Mouse (Mus musculus) left cerebral cortex, adult 2 months (tissue): ENCODE measurements around the gene Ano10. TPM values are rescaled to one million over a fixed set of nuclear protein-coding genes. Genes with fewer than 3 reads are reported as not detected.

Experiments
- DNase-seq, 2 experiments: peaks; one replicate each; pipeline ENCODE4 v3.0.0; 2021 to 2022; ENCODE audit warnings: low spot score in 2 of 2, mixed read lengths in 1 of 2; ENCODE audit errors: extremely low spot score in 1 of 2
- H3K27ac ChIP-seq: fragments of 200-600 bp; 2 replicates; pipeline ENCODE4 v1.8.1; 2022
- H3K4me3 ChIP-seq: fragments of 200-600 bp; 2 replicates; pipeline ENCODE4 v1.8.1; 2022
- CTCF ChIP-seq: fragments of 200-600 bp; IDR thresholded peaks from 2 replicates; pipeline ENCODE4 v1.8.1; 2022; ENCODE audit warnings: antibody characterized with exemption, mild to moderate bottlenecking, moderate library complexity
- intact Hi-C: fragments of 180-260 bp; cut with DNase I; formaldehyde crosslinking; loops from one replicate; pipeline ENCODE4 v1.15.1; 2025
- total RNA-seq, 2 experiments: library from RNA; stranded (reverse); gene quantifications; 2 replicates each; pipeline ENCODE4 v1.2.3; 2021

Ano10 gene
- total RNA-seq, 2 experiments from 2014 or later = 25.8 to 27.4 TPM

DNA sequence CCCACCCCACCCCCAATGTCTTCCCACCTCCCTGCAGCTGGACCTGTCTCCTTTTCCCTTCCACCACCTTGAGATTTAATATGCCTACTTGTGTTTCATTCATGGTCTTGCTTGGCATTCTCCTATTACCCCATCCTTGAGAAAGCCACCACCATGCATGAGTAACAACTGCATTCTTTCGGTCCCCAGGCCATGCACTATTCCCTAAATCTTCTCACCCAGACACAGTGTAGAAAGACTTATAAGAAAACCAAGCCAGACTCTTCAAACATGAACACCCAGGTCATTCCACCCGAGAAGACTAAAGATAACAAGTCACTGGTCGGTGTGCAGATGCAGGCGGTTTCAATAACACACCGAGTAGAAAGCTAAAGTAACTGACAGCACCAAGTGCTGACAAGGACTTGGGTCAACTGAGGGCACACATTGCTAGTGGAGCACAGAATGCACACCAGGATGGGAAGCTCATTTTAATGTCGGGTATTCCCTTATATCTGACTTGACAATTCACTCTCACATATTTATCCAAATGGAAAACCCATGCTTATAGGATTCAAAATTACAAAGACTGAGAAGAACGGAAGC is 77.2 kb downstream of the Ano10 start:
- intact Hi-C loops = no loop called here
- DNase-seq = no peak
- Histone ChIP-seq H3K27ac (no peak overlapping the region), H3K4me3 (no peak overlapping the region)
- TF ChIP-seq CTCF = no peak

GRCm38 (mm10) chr9:122215118-122215517 is 79.1 kb downstream of the Ano10 start:
- intact Hi-C loops = no loop called here
- no peak for DNase-seq
- Histone ChIP-seq H3K4me3 (no peak overlapping the region), H3K27ac (no peak overlapping the region)
- no peak for TF ChIP-seq CTCF

DNA sequence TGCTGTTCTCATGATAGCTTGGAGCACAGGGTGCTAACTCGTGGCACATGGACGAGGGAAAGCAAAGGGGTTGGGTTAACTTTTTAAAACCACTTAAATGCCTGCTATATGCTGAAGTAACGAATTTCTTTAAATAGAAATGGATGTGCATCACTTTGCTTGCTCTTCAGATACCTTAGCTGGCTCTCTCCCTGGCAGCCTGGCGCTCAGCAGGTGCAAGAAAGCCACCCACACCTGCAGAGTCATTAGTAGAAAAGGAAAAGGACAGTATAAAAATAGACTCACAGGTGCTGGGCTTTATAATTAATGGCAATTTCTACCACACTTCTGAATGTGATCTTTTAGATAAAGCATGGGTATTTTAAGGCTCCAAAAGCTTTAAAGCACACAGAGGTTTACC is 85.9 kb downstream of the Ano10 start:
- H3K27ac ChIP-seq = no peak overlapping the region
- no peak for TF ChIP-seq CTCF
- no peak overlapping the region for H3K4me3 ChIP-seq
- intact Hi-C loops = no loop called here
- DNase-seq = no peak

- DNase-seq = no peak
- Histone ChIP-seq H3K27ac (no peak overlapping the region), H3K4me3 (no peak overlapping the region)
- intact Hi-C loops = no loop called here
- TF ChIP-seq CTCF = no peak
These were observed 88.6 kb downstream of the Ano10 start for GRCm38 (mm10) chr9:122205543-122206200.

- no peak overlapping the region for H3K4me3 ChIP-seq
- intact Hi-C loops = no loop called here
- no peak overlapping the region for H3K27ac ChIP-seq
- no peak for DNase-seq
- TF ChIP-seq CTCF = peak; percentile 35
These were observed 89.7 kb downstream of the Ano10 start for GRCm38 (mm10) chr9:122204508-122204907.

DNA sequence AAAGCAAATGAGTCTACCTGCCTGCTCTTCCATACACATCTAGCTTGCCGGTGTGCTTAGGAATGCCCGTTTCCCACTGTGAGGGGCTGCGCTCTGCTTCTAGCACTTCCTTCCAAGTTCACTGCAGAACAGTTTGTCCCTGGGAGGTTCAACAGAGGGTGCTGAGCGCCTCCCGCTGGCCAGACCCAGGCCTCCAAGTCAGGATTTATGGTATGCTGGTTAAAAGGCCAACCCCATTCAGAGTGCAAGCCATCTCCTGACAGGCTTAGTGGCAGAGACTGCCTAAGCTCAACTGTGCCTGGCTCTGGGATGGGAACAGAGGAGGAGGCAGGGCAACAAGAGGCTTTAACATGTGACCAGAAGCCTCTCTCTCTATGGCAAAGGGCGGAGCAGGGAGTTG is 95.0 kb downstream of the Ano10 start:
- H3K4me3 ChIP-seq = no peak overlapping the region
- intact Hi-C loops = no loop called here
- peak; percentile 51 for TF ChIP-seq CTCF

GRCm38 (mm10) chr9:122198621-122199020 is 95.6 kb downstream of the Ano10 start:
- TF ChIP-seq CTCF = no peak
- Histone ChIP-seq H3K27ac (no peak overlapping the region), H3K4me3 (no peak overlapping the region)
- no peak for DNase-seq
- intact Hi-C loops = no loop called here

More for the DNA sequence above, 95.0 kb downstream of the Ano10 start:
- no peak overlapping the region for H3K27ac ChIP-seq
- peak; percentile 32 to 45 for DNase-seq

DNA sequence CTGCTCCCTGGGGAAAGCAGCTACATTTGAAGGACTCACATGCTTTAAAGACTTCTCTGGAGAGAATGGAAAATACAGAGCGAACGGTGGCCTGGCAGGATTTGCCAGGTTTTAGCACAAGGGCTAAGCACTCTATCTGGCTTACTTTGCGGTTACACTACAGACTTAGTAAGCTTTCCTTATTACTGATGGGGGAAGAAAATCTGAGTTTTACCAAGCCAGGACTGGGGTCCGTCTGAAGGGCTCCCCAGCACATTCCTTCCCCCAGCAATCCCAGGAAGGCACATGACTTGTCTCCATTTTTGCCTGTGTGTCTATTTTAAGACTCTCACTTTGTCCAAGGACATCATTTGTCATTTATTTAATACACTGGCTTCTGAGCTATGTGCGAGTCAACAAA is 97.2 kb downstream of the Ano10 start:
- no peak for DNase-seq
- H3K27ac ChIP-seq = no peak overlapping the region
- intact Hi-C loops = no loop called here
- no peak overlapping the region for H3K4me3 ChIP-seq
- no peak for TF ChIP-seq CTCF

DNA sequence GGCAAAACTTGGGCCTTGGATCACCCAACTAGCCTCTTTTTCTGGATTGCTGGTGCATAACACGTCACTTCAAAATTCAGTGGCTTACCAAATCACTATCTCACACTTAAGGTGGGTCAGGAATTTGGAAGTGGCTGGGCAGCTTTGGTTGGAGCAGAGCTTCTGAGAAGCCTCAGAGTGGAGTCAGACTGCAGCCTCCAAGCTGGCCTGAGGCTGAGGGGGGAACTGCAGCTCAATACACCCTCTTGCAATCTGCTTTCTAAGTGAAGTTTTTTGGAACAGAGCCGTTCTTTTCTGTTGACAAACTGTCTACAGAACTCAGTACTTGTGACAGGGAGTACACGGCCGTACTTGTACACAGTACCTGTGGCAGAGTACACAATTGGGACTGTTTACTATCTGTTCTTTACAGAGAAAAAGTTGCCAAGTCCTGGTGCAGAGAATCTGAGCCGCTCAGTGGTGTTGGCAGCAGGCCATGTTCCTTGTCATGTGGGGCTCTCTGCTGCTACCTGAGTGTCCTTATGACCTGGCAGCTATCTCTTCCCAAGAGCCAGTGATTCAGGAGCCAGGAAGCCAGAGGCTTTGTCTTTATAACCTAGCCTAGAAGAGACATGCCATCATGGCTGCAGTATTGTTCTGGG is 99.1 kb downstream of the Ano10 start:
- TF ChIP-seq CTCF = no peak; the same call in 1 of the 2 replicates

GRCm38 (mm10) chr9:122193823-122194222 is 100.4 kb downstream of the Ano10 start:
- no peak overlapping the region for H3K27ac ChIP-seq
- intact Hi-C loops = no loop called here

More for the DNA sequence above, 99.1 kb downstream of the Ano10 start:
- Histone ChIP-seq H3K27ac (no peak overlapping the region), H3K4me3 (no peak overlapping the region)
- no peak for DNase-seq
- intact Hi-C loops = no loop called here

GRCm38 (mm10) chr9:122193361-122193760 is 100.9 kb downstream of the Ano10 start:
- H3K27ac ChIP-seq = no peak overlapping the region
- H3K4me3 ChIP-seq = no peak overlapping the region
- TF ChIP-seq CTCF = no peak
- DNase-seq = no peak
- intact Hi-C loops = no loop called here

More at GRCm38 (mm10) chr9:122193823-122194222, 100.4 kb downstream of the Ano10 start:
- no peak for TF ChIP-seq CTCF
- no peak for DNase-seq
- H3K4me3 ChIP-seq = no peak overlapping the region

DNA sequence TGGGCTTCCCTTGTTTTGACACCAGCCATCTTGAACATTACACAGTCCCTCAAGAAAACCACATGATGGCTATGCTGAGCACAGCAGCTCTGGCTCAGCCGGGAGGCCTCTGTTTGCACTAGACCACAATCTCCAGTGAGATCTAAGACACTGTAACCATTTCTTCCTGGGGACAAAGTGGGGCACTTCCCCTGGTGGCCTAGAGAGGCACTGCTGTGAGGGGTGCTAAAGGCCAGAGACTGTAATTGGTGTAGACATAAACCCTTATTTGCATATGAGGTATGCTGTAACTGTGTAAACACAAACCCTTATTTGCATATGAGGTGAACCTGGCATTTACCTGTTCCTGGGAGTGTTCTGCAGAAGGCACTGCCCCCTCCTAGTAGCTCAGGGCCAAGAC is 105.5 kb downstream of the Ano10 start:
- H3K27ac ChIP-seq = no peak overlapping the region
- DNase-seq = no peak
- TF ChIP-seq CTCF = peak; percentile 40
- intact Hi-C loops = loop anchor here (5.0 kb wide), 1 partner anchor 66 kb away; no protein-coding TSS in a partner anchor
- no peak overlapping the region for H3K4me3 ChIP-seq
